Mouse (Mus musculus): ENCODE measurements around the gene Ppp1r21.

Gene Ppp1r21

DNA sequence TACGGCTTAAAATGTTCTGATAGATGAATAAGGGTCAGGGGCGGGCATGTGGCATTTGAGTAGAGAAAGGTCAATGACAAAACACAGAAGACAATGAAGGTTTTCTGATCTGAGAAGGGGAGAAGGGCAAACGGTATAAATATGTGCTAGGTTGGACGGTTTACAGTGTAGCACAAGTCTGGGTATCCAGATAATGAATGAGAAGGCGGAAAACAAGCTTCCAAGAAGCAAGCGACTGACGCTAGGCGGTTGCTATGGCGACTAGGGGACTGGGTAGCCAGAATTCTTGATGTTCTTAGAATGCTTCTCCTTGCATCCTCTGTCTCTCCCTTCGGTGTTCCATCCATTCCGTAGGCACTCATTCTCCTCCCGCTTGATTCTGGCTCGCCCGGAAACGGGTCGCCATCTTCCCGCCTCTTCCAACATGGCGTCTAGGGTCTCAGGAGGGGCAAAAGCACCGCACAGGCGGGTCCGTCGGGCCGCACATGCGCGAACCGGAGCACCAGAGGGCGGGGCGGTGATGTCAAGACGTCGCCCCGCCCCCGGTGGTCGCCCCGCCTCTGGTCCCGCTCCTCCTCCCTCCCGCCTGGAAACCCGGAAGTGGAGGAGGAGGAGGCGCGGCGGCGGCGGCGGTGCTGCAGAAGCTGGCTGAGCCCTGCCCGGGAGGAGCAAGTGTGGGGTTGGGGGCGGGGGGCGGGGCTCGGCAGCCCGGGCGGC, at the start of gene Ppp1r21:
Ppp1r21 (plus strand) TSS at position 600 of the 717 bp plus-strand sequence.
- peak; percentile 91 to 98 for DNase-seq (ENCODE audit: low spot score in 2 of 2)

DNA sequence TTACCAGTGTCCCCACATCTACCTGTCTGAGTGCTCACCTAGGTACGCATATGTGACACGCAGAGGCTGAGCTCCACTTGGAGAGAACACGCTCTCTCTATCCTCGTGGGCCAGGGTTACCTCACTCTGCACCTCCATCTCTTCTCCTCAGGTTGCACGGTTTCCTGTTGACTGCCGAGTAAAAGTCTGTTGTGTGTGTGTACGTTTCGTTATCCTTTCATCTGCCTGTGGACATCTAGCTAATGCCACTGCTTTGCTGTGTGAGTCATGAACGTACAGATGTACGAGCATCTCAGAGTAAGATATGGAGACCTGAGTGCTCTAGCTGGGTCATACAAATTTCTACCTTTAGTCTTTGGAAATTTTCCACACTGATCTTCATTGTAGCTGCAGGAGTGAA, 49.5 kb upstream of the Ppp1r21 start:
- DNase-seq (ENCODE audit: low spot score in 2 of 2), result no peak

DNA sequence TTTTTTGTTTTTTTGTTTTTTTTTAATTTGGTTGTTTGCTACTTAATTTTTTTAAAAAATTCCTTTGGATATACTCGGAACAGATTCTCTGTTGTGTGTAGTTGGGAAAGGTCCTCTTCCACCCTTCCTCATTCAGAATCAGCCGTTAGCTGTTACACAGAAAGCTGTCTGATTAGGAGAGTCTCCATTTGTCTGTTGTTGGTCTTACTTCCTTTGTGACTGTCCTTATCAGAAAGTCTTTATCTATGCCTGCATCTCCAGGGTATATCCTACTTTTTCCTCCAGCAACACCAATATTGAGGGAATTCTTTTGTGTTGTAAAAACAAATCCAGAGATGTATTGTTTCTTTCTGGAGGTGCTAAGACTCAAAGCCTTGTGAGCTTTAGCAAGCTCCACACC, 48.9 kb upstream of the Ppp1r21 start:
- DNase-seq (ENCODE audit: low spot score in 2 of 2), result no peak

DNA sequence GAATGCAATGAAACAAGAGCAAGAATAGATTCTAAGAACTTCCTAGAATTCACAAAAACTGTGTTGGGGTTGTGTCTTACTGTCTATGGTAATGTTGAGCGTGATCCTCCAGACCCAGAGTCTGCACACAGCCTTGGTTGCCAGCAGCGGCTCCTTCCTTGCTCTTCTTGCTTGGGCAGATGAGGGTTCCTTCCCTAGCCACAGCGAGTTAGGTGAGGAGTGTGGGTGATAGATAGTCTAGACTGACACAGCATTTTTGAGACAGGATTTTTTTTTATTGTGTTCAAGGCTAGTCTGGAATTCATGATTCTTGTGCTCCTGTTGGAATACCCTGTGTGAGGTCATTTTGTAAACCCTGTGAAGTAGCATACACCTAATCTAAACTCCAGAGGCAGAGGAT, 48.3 kb upstream of the Ppp1r21 start:
- no peak for DNase-seq (ENCODE audit: low spot score in 2 of 2)

DNA sequence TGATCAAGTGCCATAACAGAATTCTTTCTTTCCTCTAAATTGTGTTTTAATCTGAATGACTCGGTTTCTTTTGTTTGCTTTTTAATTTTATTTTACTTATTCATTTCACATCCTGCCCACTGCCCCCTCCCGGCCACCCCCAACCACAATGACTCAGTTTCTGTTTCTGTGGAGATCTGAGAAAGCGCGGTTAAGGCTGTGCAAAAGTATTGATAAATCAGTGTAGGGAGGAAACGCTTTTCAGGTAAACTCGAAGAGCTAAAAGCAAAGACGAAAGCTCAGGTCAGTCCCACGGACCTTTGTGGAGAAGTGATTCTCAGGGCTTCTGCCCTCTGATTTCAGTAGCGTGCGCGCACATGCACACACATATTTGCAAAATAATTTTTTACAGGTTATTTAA, 45.4 kb upstream of the Ppp1r21 start:
- no peak for DNase-seq (ENCODE audit: low spot score in 2 of 2)

DNA sequence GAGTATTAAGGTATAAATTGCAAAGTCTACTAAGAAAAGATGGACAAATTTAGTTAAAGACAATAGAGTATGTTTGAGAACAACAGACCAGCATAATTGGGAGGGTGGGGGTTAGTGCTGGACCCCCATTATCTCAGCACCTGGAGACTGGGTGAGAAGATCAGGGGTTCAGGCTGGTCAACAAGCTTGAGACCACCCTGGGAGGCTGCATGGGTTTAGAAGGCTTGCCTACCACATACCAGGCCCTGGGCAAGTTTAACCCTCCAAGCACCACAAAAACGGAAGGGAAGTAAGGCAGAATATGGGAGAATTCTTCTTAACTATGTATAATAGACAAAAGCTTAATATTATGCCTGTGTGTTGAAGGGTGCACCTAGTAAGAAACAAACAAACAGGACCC, 45.0 kb upstream of the Ppp1r21 start:
- DNase-seq (ENCODE audit: low spot score in 2 of 2), result no peak

DNA sequence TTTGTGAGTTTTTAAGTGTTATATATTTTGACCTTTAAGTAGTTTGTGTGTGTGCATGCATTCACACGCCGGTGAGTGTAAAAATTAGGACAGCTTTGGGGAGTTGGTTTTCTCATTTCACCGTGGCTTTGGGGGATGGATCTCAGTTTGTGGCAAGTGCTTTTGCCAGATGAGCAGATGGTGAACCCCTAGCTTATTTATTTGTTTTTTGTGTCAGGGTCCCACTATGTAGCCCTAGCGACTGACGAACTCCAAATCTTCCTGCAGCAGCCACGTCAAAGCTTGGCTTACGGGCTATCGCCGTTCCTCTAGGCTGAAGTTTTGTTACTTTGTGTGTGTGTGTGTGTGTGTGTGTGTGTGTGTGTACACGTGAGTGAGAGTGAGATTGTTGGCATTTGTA, 39.4 kb upstream of the Ppp1r21 start:
- no peak for DNase-seq (ENCODE audit: low spot score in 2 of 2)

DNA sequence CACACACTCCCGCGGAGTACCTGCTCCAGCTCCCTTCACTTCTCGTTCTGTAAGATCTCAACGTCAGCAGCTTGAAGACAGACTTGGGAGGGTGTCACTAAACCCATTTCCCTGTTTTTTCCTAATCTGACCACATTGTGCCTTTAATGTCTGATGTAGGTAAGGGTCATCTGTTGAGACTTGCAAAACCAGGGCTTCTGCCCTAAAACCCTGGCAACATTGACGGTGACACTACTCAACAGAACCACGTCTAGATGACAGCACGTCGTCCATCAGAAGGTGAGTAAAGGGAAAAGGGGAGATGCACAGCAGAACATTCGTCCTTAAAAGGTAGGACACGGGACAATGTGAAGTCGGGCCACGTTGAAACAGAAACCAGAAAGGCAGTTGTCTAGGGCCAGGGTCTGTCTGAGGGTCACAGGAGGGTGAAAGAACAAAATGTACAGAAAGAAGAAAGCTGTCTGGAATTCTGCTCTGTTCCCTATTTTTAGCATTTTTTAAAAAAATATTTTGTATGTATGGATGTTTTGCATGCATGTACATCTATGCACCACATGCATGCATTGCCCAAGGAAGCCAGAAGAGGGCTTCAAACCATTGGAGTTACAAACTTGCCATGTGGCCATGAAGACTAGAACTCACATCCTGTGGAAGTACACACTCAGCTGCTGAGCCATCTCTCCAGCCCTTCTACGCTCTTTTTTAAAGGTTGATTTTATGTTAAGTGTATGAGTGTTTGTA, 38.4 kb upstream of the Ppp1r21 start:
- no peak for DNase-seq (ENCODE audit: low spot score in 2 of 2)

DNA sequence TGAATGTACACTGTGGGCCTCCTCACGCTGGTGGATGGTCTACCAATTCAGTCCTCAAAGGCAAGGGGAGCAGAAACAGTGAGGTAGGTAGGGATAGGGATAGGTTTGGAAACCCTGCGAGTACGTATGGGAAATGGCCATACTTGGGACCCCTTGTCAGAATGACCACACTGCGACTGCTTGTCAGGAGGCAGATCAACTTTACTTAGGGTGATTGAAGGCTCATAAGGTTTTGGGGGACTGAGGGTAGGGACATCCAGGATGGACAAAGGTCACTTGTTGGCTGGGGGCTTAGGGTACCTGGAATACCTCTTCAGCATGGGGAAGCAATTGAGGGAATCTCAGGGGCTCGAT, 37.8 kb upstream of the Ppp1r21 start:
- no peak for DNase-seq (ENCODE audit: low spot score in 2 of 2)

DNA sequence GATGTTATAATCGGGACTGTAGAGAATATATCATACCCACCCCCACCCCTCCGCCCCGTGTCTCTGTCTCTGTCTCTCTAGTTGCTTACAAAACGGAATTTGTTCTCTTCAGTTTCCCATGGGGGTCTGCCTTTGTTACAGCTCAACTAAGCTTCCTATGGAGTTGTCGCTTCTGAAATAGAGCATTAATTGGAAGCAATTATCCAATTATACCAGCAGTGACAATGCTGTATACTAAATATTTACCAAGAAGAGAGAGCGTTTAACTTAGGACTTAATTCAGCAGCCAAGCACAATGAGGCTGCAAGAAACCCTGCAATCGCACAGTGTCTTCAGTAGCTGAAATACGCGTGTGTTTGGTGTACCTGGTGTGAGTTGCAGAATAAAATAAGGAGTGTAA, 36.4 kb upstream of the Ppp1r21 start:
- DNase-seq (ENCODE audit: low spot score in 2 of 2), result no peak

DNA sequence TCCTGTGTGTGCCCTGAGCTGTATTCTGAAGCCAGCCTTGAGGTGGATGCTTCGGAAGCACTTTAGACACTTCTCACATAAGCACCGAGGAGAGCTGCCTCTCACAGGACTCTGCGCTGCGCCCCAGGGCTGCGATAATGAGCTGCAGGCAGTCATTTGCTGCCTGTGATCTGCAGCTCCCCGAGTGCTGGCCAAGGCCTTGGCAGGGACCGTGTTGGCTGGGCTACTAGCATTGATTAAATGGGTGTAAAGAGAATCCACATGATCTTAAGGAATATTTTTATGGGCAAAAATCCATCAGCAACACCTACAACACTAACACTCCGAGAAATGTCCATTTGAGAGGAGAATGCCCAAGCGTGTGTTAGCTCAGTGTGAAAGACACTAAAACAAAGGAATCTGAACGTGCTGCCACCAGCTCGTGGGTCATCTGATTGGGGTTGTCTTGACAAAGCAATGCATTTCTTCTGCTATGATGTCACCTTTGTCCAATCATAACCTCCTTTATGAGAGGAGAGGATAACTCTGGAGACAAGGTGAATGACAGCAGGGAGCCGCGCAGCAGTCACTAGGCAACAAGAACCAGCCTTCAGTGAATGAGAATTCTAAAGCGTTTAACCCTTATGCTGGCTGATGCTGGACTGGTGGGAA, 35.7 kb upstream of the Ppp1r21 start:
- no peak for DNase-seq (ENCODE audit: low spot score in 2 of 2)

DNA sequence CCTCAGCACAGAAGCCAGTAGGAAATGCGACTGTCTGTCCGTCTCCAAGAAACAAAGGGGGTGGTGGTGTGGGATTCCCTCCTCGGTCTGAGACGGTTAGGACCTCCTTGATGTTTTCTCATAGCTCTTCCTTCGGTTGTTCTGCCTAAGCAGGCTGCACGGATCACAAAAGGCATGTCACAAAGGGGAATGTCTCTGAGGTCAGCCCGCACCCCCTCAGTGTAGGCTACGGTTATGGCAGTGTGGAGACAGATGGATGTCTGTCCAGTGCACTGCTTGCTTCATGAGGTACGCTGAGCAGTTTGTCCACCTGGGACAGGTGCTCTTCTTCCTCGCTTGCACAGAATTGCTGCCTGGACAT, 35.2 kb upstream of the Ppp1r21 start:
- no peak for DNase-seq (ENCODE audit: low spot score in 2 of 2)

DNA sequence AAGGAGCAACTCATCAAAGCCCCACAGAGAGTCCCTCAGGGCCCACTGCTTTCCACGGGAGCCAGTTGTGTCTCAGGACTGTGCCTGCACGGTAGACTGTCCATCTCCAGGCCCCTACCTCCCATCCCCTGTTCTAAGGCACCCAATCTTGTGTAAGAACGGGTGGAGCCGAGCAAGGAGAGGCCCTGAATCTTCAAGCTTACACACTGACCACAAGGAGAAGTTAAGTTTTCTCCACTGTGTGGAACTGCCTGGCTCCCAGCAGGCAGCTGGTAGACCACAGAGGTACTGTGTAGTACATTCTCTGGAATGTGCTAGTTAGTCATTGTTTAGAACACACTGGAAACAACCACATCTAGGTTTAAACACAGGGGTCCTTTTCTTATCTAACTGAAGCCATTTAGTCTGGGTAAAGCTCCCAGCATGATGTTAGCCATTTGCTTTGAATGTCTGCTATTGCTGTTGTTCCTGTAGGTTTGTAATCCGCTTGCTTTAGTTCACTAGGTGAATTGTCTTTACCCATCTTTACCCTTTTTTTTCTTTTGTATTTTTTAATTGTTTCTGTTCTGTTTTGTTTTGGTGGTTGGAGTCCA, 31.7 kb upstream of the Ppp1r21 start:
- no peak for DNase-seq (ENCODE audit: low spot score in 2 of 2)

DNA sequence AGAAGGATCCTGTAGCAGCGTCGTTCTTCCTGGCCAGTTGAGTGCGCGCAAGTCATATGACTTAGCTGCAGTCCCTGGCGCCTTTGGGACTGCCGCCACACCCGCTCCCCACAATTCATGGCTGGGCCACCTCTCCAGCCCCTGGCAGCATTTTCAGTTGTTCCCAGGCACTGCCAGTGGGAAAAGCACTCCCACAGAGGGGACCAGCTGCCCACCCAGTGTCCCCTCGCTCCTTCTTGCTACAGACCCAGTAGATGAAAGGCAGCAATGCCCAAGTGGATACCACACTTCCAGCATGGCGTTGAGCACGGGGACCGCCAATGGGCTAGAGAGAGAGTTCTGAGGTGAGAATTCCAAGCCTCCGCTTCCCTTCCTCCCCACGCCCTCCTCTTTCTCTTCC, 25.9 kb upstream of the Ppp1r21 start:
- no peak for DNase-seq (ENCODE audit: low spot score in 2 of 2)

DNA sequence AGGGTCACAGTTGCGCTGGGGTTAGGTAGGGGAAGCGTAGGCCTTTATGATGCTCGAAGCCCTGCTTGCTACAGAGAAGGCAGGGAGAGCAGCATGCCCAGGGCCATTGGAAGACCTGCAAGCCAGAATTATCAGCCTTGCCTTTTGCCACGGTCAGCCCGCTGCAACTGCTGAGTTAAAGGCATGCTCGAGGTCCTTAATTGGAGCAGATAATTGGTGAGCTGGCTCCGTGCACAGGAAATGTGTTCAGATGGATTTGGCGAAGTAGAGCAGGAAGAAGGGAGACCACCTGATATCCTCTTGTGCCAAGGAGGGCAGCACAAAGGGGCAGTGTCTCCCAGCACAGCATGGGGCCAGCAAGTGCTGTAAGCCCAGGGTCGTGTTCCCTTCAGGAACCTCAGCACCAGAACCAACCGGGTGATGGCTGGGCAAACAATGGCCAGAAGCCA, 24.6 kb upstream of the Ppp1r21 start:
- DNase-seq (ENCODE audit: low spot score in 2 of 2), result no peak

DNA sequence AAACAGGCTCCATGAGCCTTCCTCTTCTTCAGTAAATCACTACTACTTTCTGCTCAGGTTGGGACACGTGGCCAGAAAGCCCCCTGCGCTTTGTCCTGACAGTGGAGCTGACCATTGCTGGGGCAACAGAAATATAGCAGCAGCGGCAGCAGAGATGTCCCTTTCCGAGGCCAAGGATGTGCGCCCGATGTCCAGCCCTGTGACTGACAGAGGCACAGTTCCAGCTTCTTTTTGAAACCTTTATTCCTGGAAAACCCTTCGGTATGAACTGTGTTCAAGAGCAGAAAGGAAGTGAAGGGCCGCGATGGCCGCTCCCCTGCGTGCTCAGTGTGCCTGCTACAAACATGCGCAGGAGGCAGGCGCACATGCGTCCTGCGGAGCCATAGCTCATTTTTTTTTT, 24.0 kb upstream of the Ppp1r21 start:
- no peak for DNase-seq (ENCODE audit: low spot score in 2 of 2)

DNA sequence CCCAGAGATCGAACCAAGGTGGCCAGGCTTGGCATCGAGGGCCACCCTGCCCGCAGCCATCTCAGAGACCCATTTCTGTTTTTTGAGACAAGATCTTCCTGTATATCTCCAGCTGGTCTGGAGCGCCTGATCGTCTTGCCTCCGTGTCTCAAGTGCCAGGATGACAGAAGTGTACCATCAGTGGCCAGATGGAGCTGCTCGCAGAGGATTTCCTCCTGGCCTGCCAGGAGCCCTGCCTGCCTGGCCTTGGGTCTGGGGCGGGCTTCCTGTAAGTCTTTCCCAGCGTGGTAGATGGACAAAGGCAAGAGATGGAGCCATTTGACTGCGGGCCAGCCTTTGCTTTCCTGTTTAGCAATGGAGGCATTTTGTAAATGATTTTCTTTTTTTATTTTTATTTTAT, 22.5 kb upstream of the Ppp1r21 start:
- no peak for DNase-seq (ENCODE audit: low spot score in 2 of 2)

DNA sequence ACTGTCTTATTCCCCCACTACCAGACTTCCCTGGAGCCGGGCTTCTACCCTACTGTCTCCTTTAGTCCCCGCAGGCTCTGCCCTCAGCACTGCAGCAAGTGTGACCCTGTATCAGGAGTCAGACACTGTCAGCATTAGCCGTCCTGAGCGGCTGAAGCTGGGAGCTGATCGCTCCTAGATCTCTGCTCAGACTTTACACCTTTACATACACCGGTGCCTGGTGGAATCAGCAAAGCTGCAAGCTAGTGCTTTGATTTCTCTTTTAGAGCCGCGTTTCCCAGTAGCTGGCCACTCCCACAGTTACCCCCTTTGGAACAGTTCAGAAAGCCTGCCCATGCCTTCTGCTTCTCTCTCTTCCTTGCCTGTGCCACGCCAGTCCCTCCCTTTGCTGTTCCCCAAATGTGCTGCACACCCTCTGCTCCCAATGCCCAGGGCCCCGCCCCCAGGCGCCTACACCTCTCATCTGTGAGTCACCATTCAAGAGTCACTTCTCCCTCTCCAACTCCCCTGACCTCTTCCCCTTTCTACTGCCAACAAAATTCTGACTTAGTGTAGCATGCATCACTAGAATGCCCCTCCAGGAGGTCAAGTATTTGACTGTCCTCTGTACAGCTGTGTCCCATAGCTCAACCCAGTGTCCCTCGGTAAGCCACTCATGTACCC, 20.9 kb upstream of the Ppp1r21 start:
- peak in 1 of 2 experiments; percentile 67 for DNase-seq (ENCODE audit: low spot score in 2 of 2)

DNA sequence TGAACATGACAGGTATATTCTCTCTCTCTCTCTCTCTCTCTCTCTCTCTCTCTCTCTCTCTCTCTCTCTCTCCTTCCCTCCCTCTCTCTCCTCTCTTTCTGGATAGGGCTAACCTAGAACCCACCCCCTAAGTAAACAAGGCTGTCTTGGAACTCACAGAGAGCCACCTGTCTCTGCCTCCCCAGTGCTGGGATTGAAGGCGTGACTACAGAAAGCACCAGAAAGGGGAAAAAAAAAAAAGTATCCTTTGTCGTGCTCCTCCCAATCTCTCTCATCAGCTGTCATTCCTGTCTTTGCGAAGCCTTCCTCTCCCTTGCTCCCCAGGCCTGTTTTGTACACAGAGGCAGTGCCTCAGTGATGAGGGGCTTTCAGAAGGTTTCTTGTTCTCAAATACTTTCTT, 19.9 kb upstream of the Ppp1r21 start:
- DNase-seq (ENCODE audit: low spot score in 2 of 2), result no peak

DNA sequence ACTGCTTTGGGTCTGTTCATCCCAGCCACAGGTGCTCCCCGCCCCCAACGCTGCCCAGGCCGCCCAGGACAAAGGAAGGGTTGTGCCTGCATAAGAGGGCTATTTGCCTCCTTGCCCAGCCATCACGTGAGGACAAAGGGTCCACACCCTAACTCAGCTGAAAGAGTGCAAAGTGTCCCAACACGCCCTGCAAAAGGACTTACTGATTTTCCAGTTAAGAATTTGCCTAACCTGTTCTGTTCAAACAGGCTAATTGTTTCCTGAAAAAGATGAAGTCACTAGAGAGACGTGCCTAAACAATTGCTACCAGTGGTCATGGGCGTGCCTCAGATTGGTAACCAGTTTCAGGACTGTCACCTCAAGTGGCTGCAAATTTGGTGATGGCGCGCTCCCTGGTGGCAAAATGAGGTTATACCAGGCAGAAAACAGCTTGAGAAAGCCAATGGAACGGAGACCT, 18.8 kb upstream of the Ppp1r21 start:
- DNase-seq (ENCODE audit: low spot score in 2 of 2), result peak; percentile 71 to 86

DNA sequence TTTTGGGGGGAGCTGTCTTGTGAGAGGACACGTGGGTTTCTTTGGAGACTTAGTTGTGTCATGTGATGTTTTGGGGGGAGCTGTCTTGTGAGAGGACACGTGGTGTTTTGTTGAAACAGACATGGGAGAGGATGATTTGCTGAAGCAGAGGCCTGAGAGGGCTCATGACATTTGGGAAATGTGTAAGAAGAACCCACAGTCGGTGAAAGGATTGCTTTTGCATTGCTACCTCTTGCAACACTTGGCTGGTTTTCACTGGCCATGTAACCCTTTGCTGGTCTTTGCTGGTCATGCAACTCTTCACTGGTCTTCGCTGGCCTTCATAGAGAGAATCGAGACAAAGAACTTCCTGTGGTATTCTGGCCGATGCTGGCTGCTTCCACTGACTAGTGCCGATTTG, 13.4 kb upstream of the Ppp1r21 start:
- DNase-seq (ENCODE audit: low spot score in 2 of 2), result no peak

DNA sequence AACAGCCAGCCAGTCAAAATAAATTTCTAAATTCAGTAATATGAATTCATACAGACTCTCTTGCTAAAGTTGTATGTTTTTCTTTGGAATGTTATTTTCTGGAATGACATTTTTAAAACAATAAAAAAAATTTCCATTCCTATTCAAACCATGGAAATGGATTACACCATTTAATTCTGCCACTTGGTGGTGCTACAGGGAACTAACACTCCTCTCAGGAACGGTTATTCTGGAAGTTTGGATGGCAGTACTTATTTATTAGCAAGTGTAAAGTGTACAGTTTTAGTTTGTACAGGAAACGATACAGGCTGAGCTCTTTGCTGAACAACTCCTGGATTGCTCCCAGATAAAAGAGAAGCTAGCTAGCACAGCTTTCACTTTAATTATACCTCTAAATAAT, 2.1 kb upstream of the Ppp1r21 start:
- DNase-seq (ENCODE audit: low spot score in 2 of 2), result no peak
